Mouse (Mus musculus) midbrain, embryonic 16.5 days (tissue): Measurements from ENCODE around the gene Apaf1. TPM values are rescaled to one million over a fixed set of nuclear protein-coding genes. Genes with fewer than 3 reads are reported as not detected.

ENCODE experiments used
- ATAC-seq: fragments of 200-750 bp; cut with Nextera tagmentation; 2 replicates; pipeline ENCODE4 v1.8.0; 2017; ENCODE audit warnings: moderate TSS enrichment
- H3K27ac ChIP-seq: fragments of 300-500 bp; sonication (generic); 2 replicates; pipeline ENCODE4 v1.5.1; 2014; ENCODE audit warnings: mild to moderate bottlenecking, low read length, mixed read lengths
- H3K27me3 ChIP-seq: fragments of 300-500 bp; sonication (generic); 2 replicates; pipeline ENCODE4 v1.6.1; 2014; ENCODE audit warnings: low read depth, low read length, mixed read lengths; ENCODE audit not compliant: control insufficient read depth, insufficient read depth
- H3K36me3 ChIP-seq: fragments of 300-500 bp; sonication (generic); 2 replicates; pipeline ENCODE4 v1.6.1; 2014; ENCODE audit warnings: mild to moderate bottlenecking, low read length, moderate library complexity, mixed read lengths; ENCODE audit not compliant: control insufficient read depth, insufficient read depth
- H3K4me1 ChIP-seq: fragments of 300-500 bp; sonication (generic); 2 replicates; pipeline ENCODE4 v1.6.1; 2014; ENCODE audit warnings: mild to moderate bottlenecking, low read length, mixed read lengths; ENCODE audit not compliant: control insufficient read depth, insufficient read depth
- H3K4me2 ChIP-seq: fragments of 300-500 bp; sonication (generic); 2 replicates; pipeline ENCODE4 v1.6.1; 2014; ENCODE audit warnings: mild to moderate bottlenecking, low read length, mixed read lengths
- H3K4me3 ChIP-seq: fragments of 300-500 bp; sonication (generic); 2 replicates; pipeline ENCODE4 v1.5.1; 2014; ENCODE audit warnings: low read depth, mild to moderate bottlenecking, low read length, moderate library complexity, mixed read lengths
- H3K9ac ChIP-seq: fragments of 300-500 bp; sonication (generic); 2 replicates; pipeline ENCODE4 v1.6.1; 2014; ENCODE audit warnings: low read depth, low read length, mixed read lengths
- H3K9me3 ChIP-seq: fragments of 300-500 bp; sonication (generic); replicated peaks from 2 replicates; pipeline ENCODE4 v1.6.1; 2014; ENCODE audit warnings: mild to moderate bottlenecking, low read length, mixed read lengths; ENCODE audit not compliant: control insufficient read depth, poor library complexity, severe bottlenecking
- WGBS: fragments of 180-500 bp; shearing (Covaris S2); extraction: QIAGEN DNeasy Blood & Tissue Kit; methylation state at CpG from one replicate; pipeline ENCODE4 v1.1.7; 2014; 5-methylcytosine and 5-hydroxymethylcytosine counted together
- polyA plus RNA-seq: library from polyadenylated mRNA; unstranded; fragments of >200 nt; fragmentation: Nextera tagmentation; extraction: Ambion mirVana; gene quantifications from 2 replicates; pipeline ENCODE4 v1.2.1, GENCODE M21; 2015

Apaf1 gene
- 18.9 and 21.2 TPM in 2 replicates for polyA plus RNA-seq

- H3K36me3 ChIP-seq = no peaks in the 10 kb centered on the region
- H3K27me3 ChIP-seq = no peaks in the 10 kb centered on the region
- H3K9ac ChIP-seq = peak within 1 kb of the TSS; percentile 94
- H3K9me3 ChIP-seq = no peaks in the 10 kb centered on the region
- H3K4me3 ChIP-seq = peak within 1 kb of the TSS; percentile 96
- H3K27ac ChIP-seq = peak within 1 kb of the TSS; percentile 88
- peak within 1 kb of the TSS; percentile 64 for H3K4me2 ChIP-seq
- peak; percentile 96 for ATAC-seq
- under 1% methylated on average over 86 of the region's 87 CpGs for WGBS
- H3K4me1 ChIP-seq = peaks cover 15% of the 10 kb centered on the region
These were observed at the start of gene Apaf1, which contains the start of gene Ikbip for GRCm38 (mm10) chr10:91082550-91083392. Gene Apaf1 (minus strand): TSS chr10:91082770. Gene Ikbip (plus strand): TSS chr10:91082940.

DNA sequence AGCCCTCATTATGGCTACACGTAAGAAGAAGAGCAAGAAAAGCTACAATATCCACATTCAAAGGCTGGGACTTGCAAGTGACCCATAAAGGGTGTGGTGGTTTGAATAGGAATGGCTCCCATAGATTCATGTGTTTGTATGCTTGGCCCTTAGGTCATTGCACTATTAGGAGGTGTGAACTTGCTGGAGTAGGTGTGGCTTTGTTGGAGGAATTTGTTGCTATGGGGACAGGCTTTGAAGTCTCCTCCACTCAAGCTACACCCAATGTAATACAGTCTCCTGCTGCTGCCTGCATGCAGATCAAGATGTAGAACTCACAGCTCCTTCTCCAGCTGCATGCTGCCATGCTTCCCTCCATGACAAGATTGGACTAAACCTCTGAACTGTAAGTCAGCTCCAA lies 49.0 kb upstream of the Apaf1 start:
- 75% methylated on average over 1 of the region's 1 CpGs for WGBS
- ATAC-seq = no peak
- Histone ChIP-seq H3K27ac (no peak overlapping the region), H3K9me3 (no peaks in the 10 kb centered on the region), H3K4me2 (no peak overlapping the region), H3K27me3 (no peaks in the 10 kb centered on the region), H3K4me3 (no peak overlapping the region), H3K36me3 (no peaks in the 10 kb centered on the region), H3K4me1 (no peaks in the 10 kb centered on the region), H3K9ac (no peak overlapping the region)

- Histone ChIP-seq H3K36me3 (no peaks in the 10 kb centered on the region), H3K4me1 (no peaks in the 10 kb centered on the region), H3K4me3 (no peak overlapping the region), H3K9ac (no peak overlapping the region), H3K4me2 (no peak overlapping the region), H3K27ac (no peak overlapping the region), H3K27me3 (no peaks in the 10 kb centered on the region), H3K9me3 (no peaks in the 10 kb centered on the region)
- 79% methylated on average over 3 of the region's 3 CpGs for WGBS
- no peak for ATAC-seq
These were observed 48.2 kb upstream of the Apaf1 start for GRCm38 (mm10) chr10:91130792-91131191.

DNA sequence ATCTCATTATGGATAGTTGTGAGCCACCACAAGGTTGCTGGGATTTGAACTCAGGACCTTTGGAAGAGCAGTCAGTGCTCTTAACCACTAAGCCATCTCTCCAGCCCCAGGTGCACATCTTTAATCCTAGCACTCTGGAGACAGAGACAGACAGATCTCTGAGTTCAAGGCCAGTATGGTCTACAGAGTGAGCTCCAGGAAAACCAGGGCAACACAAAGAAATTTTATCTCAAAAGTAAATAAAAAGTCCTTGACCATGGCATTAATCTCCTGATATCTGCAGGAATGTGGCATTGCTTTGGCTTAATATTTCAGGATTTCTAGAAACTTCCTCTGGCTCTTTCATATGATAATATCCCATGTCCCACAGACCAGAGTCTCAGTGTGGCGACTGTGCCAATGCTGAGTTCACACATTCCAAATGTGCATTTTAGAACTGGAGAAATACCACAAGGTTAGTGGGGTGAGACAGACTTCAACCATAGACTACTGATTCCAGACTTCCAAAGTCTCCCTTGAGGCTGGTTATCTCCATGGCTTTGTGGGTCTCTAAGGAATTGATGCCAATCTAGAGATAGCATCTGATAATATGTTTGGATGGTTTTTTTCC lies 46.1 kb upstream of the Apaf1 start:
- 79% methylated on average over 1 of the region's 1 CpGs for WGBS
- H3K4me3 ChIP-seq = no peak overlapping the region
- no peak overlapping the region for H3K27ac ChIP-seq
- peaks cover 3% of the 10 kb centered on the region; the same call in 1 of the 2 replicates for H3K4me1 ChIP-seq
- no peak overlapping the region for H3K4me2 ChIP-seq
- no peaks in the 10 kb centered on the region for H3K27me3 ChIP-seq
- no peak overlapping the region for H3K9ac ChIP-seq
- ATAC-seq = no peak
- no peaks in the 10 kb centered on the region for H3K9me3 ChIP-seq
- H3K36me3 ChIP-seq = no peaks in the 10 kb centered on the region

GRCm38 (mm10) chr10:91127395-91127794 lies 44.8 kb upstream of the Apaf1 start:
- H3K4me3 ChIP-seq = no peak overlapping the region
- H3K9me3 ChIP-seq = no peaks in the 10 kb centered on the region
- ATAC-seq = no peak
- WGBS = 77% methylated on average over 2 of the region's 2 CpGs
- H3K27ac ChIP-seq = no peak overlapping the region
- H3K9ac ChIP-seq = no peak overlapping the region
- peaks cover 8% of the 10 kb centered on the region for H3K4me1 ChIP-seq
- no peak overlapping the region for H3K4me2 ChIP-seq
- no peaks in the 10 kb centered on the region for H3K27me3 ChIP-seq
- H3K36me3 ChIP-seq = no peaks in the 10 kb centered on the region

DNA sequence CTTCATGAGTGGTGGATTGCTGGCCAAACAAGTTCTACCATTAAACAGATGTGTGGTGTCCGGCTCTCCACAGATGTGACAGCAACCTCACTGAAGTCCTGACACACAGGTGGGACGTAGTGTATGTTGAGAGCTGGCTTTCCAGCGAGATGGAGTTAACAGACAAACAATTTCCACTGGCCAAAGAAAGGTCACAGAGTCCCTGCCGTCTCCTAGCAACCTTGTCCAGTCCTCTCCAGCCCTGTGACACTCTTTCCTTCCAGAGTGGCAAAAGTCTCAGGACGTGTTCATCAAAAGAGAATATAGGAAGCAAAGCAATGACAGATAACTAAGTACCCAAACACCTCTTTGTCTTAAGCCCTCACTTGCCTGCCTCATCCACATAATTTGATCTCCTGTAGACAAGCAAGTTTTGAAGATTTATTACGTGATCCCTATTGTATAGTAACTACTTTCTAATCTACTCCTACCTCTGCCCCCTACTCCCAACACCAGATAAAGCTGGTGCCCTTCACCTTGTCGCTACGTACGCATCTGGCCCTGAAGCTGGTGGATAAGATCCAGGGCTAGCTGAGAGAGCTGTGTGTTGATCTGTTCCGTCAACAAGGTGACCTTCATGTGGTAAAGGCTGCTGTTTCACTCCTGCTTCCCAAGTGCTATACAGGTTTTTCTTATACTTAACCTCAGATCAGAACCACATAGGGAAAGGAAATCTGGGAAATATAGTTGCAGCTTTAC lies 44.2 kb upstream of the Apaf1 start:
- 80% methylated on average over 10 of the region's 10 CpGs for WGBS
- ATAC-seq = no peak
- Histone ChIP-seq H3K27me3 (no peaks in the 10 kb centered on the region), H3K4me2 (no peak overlapping the region), H3K4me3 (no peak overlapping the region), H3K9ac (no peak overlapping the region), H3K27ac (no peak overlapping the region), H3K9me3 (no peaks in the 10 kb centered on the region), H3K4me1 (peaks cover 13% of the 10 kb centered on the region), H3K36me3 (no peaks in the 10 kb centered on the region)

DNA sequence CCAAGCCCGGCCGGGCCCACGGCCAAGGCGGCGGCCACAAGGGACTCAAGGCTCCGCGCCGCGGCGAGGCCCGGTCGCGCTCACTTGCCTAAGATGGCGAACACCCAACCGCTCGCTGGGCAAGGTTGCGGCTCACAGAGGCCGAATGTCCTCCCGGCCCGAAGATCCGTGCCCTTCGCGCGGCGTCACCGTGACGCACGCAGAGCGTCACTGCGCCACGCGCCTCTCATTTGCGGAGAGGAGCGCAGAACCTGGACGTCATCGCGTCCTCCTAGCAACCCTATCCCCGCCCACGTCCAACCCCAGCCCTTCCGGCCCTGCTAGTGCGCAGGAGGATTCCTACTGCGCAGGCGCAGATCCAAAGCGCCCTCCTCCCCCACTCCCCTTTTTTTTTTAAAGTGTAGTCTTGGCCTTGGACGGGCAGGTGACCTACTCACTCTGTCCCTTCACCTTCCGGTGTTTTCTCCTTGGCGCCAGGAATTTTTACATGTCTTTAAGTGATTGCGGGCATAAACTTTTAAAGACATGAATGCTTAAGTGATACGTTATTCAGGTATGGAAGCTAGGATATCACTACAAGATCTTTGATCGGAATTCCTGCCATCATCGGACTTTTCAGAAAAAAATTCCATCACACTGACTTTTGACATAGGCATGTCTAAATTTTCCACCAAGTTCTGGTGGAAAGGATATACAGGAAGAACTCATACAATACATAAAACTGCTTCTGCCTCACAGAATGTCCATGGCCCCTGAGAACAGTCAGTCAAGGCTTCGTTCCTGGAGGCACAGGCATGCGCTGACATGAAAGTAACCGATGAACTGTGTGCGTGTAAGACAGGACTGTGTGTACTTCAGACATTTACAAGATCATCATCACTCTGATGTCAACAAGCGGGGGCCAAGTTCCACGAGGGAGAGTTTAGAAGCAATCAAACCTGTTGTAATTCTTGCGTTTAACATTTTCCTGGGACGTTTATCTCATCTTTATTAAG lies 41.6 kb upstream of the Apaf1 start, which contains the start of gene Slc25a3:
Gene Slc25a3 (minus strand): TSS at position 232 of the 995 bp plus-strand sequence.
- Histone ChIP-seq H3K4me3 (peak within 1 kb of the TSS; percentile 85), H3K4me2 (peak within 1 kb of the TSS; percentile 82), H3K9ac (peak within 1 kb of the TSS; percentile 92), H3K9me3 (no peaks in the 10 kb centered on the region), H3K27ac (peak within 1 kb of the TSS; percentile 93), H3K27me3 (no peaks in the 10 kb centered on the region), H3K4me1 (peaks cover 20% of the 10 kb centered on the region), H3K36me3 (peaks cover 6% of the 10 kb centered on the region; the same call in 1 of the 2 replicates)
- WGBS = 14% methylated on average over 59 of the region's 59 CpGs
- ATAC-seq = peak; percentile 100

DNA sequence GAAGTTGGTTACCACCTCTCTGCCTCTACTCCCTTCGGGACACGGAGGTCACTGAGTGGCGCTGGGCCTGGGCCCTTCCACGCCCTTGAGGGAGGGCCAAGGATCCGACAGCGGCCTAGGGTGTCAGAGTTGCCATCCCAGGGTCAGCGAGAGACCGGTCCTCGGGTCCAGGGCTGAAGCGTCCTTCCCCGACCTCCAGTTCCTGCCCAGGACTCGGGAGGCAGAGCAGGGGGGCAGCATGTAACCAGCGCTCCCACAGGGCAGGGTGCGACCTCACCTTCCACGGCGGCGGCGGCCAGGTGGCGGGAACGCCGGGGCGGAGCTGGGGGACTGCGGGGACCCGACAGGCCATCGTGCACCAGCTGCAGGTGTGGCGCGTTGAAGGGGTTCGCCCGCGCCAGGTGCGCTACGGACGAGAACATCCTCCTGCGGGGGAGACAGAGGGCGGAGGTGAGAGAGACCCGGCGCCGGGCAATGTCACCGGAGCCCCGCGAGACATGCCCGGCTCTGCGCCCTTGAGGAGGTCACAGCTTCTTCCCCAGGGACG lies 40.8 kb upstream of the Apaf1 start:
- no peaks in the 10 kb centered on the region for H3K9me3 ChIP-seq
- peak overlapping the region; percentile 93 for H3K27ac ChIP-seq
- no peaks in the 10 kb centered on the region for H3K27me3 ChIP-seq
- peak overlapping the region; percentile 85 for H3K4me3 ChIP-seq
- H3K4me1 ChIP-seq = peaks cover 20% of the 10 kb centered on the region
- H3K4me2 ChIP-seq = peak overlapping the region; percentile 82
- peak overlapping the region; percentile 92 for H3K9ac ChIP-seq
- under 1% methylated on average over 44 of the region's 44 CpGs for WGBS
- no peak; the same call in none of the 2 replicates for ATAC-seq
- peaks cover 13% of the 10 kb centered on the region for H3K36me3 ChIP-seq
